Mouse (Mus musculus): Measurements from ENCODE around the gene Hspa5. TPM values are rescaled to one million over a fixed set of nuclear protein-coding genes. Genes with fewer than 3 reads are reported as not detected.

Gene Hspa5
- polyA plus RNA-seq, 1 experiment from 2014 or later = 423 TPM

GRCm38 (mm10) chr2:34762872-34763271 is 8.9 kb upstream of the Hspa5 start:
- Histone ChIP-seq H3K36me3 (replicated peaks; ENCODE audit: control insufficient read depth, insufficient read depth) (no peaks in the 10 kb centered on the region), H3K9me3 (ENCODE audit: control insufficient read depth, low read length) (no peaks in the 10 kb centered on the region), H3K4me3 (replicated peaks; ENCODE audit: low read length) (no peak overlapping the region), H3K9ac (no peak overlapping the region), H3K4me1 (replicated peaks; ENCODE audit: control insufficient read depth, insufficient read depth, low read length) (no peaks in the 10 kb centered on the region), H3K27ac (no peak overlapping the region), H3K4me2 (replicated peaks) (no peak overlapping the region), H3K27me3 (ENCODE audit: control insufficient read depth, insufficient read depth, low read length) (no peaks in the 10 kb centered on the region)
- no peak for ATAC-seq (ENCODE audit: low FRiP score)
- WGBS = 78% methylated on average over 2 of the region's 2 CpGs
- DNase-seq (ENCODE audit: low spot score) = no peak

GRCm38 (mm10) chr2:34764801-34765200 is 7.0 kb upstream of the Hspa5 start:
- H3K27ac ChIP-seq = no peak overlapping the region
- DNase-seq (ENCODE audit: low spot score) (no peak), ATAC-seq (ENCODE audit: low FRiP score) (no peak)
- H3K36me3 ChIP-seq (replicated peaks; ENCODE audit: control insufficient read depth, insufficient read depth) = no peaks in the 10 kb centered on the region
- no peaks in the 10 kb centered on the region for H3K9me3 ChIP-seq (ENCODE audit: control insufficient read depth, low read length)
- H3K4me1 ChIP-seq (replicated peaks; ENCODE audit: control insufficient read depth, insufficient read depth, low read length) = no peaks in the 10 kb centered on the region
- WGBS = 65% methylated on average over 12 of the region's 12 CpGs
- no peak overlapping the region for H3K4me3 ChIP-seq (replicated peaks; ENCODE audit: low read length)
- H3K4me2 ChIP-seq (replicated peaks) = no peak overlapping the region
- no peaks in the 10 kb centered on the region for H3K27me3 ChIP-seq (ENCODE audit: control insufficient read depth, insufficient read depth, low read length)
- no peak overlapping the region for H3K9ac ChIP-seq

DNA sequence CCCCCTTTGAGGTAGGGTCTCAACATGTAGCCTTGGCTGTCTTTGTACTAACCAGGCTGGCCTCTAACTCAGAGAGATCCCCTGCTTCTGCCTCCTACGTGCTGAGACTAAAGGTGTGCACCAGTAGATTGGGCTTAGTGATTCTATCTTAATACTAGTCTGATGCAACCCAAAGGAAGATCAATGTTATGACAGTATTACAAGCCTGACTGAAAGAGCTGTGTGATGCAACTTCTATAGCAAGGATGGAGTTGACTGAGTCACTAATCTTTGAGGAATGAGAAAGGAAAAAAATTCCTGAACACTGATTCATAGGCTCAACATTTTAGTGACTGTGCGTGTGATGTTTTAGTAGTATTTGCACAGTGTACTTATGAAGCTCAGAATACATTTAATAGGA is 1.7 kb upstream of the Hspa5 start:
- H3K4me2 ChIP-seq (replicated peaks) = no peak overlapping the region
- DNase-seq (ENCODE audit: low spot score) (no peak), ATAC-seq (ENCODE audit: low FRiP score) (no peak)
- H3K4me3 ChIP-seq (replicated peaks; ENCODE audit: low read length) = no peak overlapping the region; the same call in 1 of the 2 replicates
- H3K9ac ChIP-seq = no peak overlapping the region
- H3K27me3 ChIP-seq (ENCODE audit: control insufficient read depth, insufficient read depth, low read length) = no peaks in the 10 kb centered on the region
- no peaks in the 10 kb centered on the region for H3K9me3 ChIP-seq (ENCODE audit: control insufficient read depth, low read length)
- 92% methylated on average over 2 of the region's 2 CpGs for WGBS
- no peak overlapping the region for H3K27ac ChIP-seq
- H3K36me3 ChIP-seq (replicated peaks; ENCODE audit: control insufficient read depth, insufficient read depth) = peaks cover 23% of the 10 kb centered on the region
- H3K4me1 ChIP-seq (replicated peaks; ENCODE audit: control insufficient read depth, insufficient read depth, low read length) = peaks cover 29% of the 10 kb centered on the region

DNA sequence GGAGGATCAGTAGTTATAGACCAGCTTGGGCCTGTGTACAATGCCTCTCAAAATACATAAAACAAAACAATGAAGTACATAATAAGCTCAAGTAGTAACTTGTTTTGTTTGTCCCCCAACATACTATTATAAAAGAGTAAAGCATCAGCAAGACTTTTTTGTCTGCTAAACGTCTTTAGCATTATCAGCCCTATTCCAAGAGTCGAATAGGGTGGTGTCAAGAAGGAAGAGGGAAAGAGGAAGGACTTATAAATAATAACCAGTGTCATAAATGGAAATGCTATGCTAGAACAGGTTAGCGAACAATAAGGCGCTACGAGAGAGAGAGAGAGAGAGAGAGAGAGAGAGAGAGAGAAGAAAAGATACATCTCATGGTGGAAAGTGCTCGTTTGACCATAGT is 819 bp upstream of the Hspa5 start:
- peaks cover 32% of the 10 kb centered on the region for H3K36me3 ChIP-seq (replicated peaks; ENCODE audit: control insufficient read depth, insufficient read depth)
- no peak for ATAC-seq (ENCODE audit: low FRiP score)
- peak overlapping the region; percentile 95 for H3K9ac ChIP-seq
- peaks cover 38% of the 10 kb centered on the region for H3K4me1 ChIP-seq (replicated peaks; ENCODE audit: control insufficient read depth, insufficient read depth, low read length)
- DNase-seq (ENCODE audit: low spot score) = no peak
- no peaks in the 10 kb centered on the region for H3K9me3 ChIP-seq (ENCODE audit: control insufficient read depth, low read length)
- WGBS = 4% methylated on average over 6 of the region's 6 CpGs
- H3K4me2 ChIP-seq (replicated peaks) = peak overlapping the region; percentile 67
- peak overlapping the region; percentile 91 for H3K4me3 ChIP-seq (replicated peaks; ENCODE audit: low read length)
- peak overlapping the region; percentile 95 for H3K27ac ChIP-seq
- H3K27me3 ChIP-seq (ENCODE audit: control insufficient read depth, insufficient read depth, low read length) = no peaks in the 10 kb centered on the region

GRCm38 (mm10) chr2:34772252-34773235 is 774 bp downstream of the Hspa5 start:
- Histone ChIP-seq H3K27me3 (ENCODE audit: control insufficient read depth, insufficient read depth, low read length) (no peaks in the 10 kb centered on the region), H3K9ac (peak overlapping the region; percentile 95), H3K27ac (peak overlapping the region; percentile 94), H3K4me2 (replicated peaks) (peak overlapping the region; percentile 79), H3K4me1 (replicated peaks; ENCODE audit: control insufficient read depth, insufficient read depth, low read length) (peaks cover 54% of the 10 kb centered on the region), H3K36me3 (replicated peaks; ENCODE audit: control insufficient read depth, insufficient read depth) (peaks cover 48% of the 10 kb centered on the region), H3K9me3 (ENCODE audit: control insufficient read depth, low read length) (no peaks in the 10 kb centered on the region), H3K4me3 (replicated peaks; ENCODE audit: low read length) (peak overlapping the region; percentile 91)
- DNase-seq (ENCODE audit: low spot score) (peak; percentile 32), ATAC-seq (ENCODE audit: low FRiP score) (no peak; the same call in 1 of the 2 replicates)
- 4% methylated on average over 49 of the region's 50 CpGs for WGBS

DNA sequence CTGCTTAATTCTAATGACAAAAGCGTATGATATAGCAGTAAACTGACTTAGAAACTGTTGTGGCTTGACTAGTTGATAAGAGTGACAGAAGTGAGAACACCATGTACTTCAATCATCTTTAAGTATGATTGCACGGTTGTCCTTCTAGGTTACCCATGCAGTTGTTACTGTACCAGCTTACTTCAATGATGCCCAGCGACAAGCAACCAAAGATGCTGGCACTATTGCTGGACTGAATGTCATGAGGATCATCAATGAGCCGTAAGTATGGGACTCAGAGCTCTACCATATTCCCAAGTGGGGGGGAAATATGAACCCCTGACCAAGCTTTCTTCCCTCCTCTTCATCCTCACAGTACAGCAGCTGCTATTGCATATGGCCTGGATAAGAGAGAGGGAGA is 1.9 kb downstream of the Hspa5 start:
- H3K4me2 ChIP-seq (replicated peaks) = peak overlapping the region; percentile 79
- WGBS = 87% methylated on average over 4 of the region's 4 CpGs
- no peaks in the 10 kb centered on the region for H3K9me3 ChIP-seq (ENCODE audit: control insufficient read depth, low read length)
- H3K27ac ChIP-seq = no peak overlapping the region
- ATAC-seq (ENCODE audit: low FRiP score) (no peak), DNase-seq (ENCODE audit: low spot score) (no peak)
- peak overlapping the region; percentile 20; the same call in 1 of the 2 replicates for H3K9ac ChIP-seq
- peaks cover 57% of the 10 kb centered on the region for H3K4me1 ChIP-seq (replicated peaks; ENCODE audit: control insufficient read depth, insufficient read depth, low read length)
- no peaks in the 10 kb centered on the region for H3K27me3 ChIP-seq (ENCODE audit: control insufficient read depth, insufficient read depth, low read length)
- H3K4me3 ChIP-seq (replicated peaks; ENCODE audit: low read length) = peak overlapping the region; percentile 91
- peaks cover 59% of the 10 kb centered on the region for H3K36me3 ChIP-seq (replicated peaks; ENCODE audit: control insufficient read depth, insufficient read depth)

DNA sequence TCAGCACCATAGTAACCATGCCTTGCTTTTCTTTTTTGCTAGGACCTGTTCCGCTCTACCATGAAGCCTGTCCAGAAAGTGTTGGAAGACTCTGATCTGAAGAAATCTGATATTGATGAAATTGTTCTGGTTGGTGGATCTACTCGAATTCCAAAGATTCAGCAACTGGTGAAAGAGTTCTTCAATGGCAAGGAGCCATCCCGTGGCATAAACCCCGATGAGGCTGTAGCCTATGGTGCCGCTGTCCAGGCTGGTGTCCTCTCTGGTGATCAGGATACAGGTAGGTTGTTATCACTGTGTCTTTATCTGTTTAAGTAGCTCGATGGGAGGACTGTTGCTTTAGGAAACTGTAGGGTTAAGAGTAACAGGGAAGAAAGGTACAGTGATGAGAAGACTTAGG is 2.7 kb downstream of the Hspa5 start:
- WGBS = 91% methylated on average over 6 of the region's 6 CpGs
- no peak overlapping the region for H3K9ac ChIP-seq
- H3K4me2 ChIP-seq (replicated peaks) = peak overlapping the region; percentile 79
- H3K4me3 ChIP-seq (replicated peaks; ENCODE audit: low read length) = peak overlapping the region; percentile 91; the same call in 1 of the 2 replicates
- DNase-seq (ENCODE audit: low spot score) = no peak
- H3K9me3 ChIP-seq (ENCODE audit: control insufficient read depth, low read length) = no peaks in the 10 kb centered on the region
- ATAC-seq (ENCODE audit: low FRiP score) = no peak
- H3K27me3 ChIP-seq (ENCODE audit: control insufficient read depth, insufficient read depth, low read length) = no peaks in the 10 kb centered on the region
- H3K27ac ChIP-seq = no peak overlapping the region
- peaks cover 67% of the 10 kb centered on the region for H3K36me3 ChIP-seq (replicated peaks; ENCODE audit: control insufficient read depth, insufficient read depth)
- H3K4me1 ChIP-seq (replicated peaks; ENCODE audit: control insufficient read depth, insufficient read depth, low read length) = peaks cover 57% of the 10 kb centered on the region

- Histone ChIP-seq H3K4me3 (replicated peaks; ENCODE audit: low read length) (0 out of 2 replicates have a peak overlapping the region, but pooled peaks have one; percentile 7), H3K36me3 (replicated peaks; ENCODE audit: control insufficient read depth, insufficient read depth) (peaks cover 90% of the 10 kb centered on the region), H3K4me2 (replicated peaks) (peak overlapping the region; percentile 79), H3K27me3 (ENCODE audit: control insufficient read depth, insufficient read depth, low read length) (no peaks in the 10 kb centered on the region), H3K9me3 (ENCODE audit: control insufficient read depth, low read length) (no peaks in the 10 kb centered on the region), H3K4me1 (replicated peaks; ENCODE audit: control insufficient read depth, insufficient read depth, low read length) (peaks cover 50% of the 10 kb centered on the region), H3K9ac (no peak overlapping the region), H3K27ac (no peak overlapping the region)
- no peak for ATAC-seq (ENCODE audit: low FRiP score)
- no peak for DNase-seq (ENCODE audit: low spot score)
- 65% methylated on average over 1 of the region's 1 CpGs for WGBS
Measured at GRCm38 (mm10) chr2:34777237-34777868, 5.6 kb downstream of the Hspa5 start.

Data from hindbrain, embryonic 14.5 days (tissue).